Mouse (Mus musculus): ENCODE results near the gene Rbfox3. TPM values are rescaled to one million over a fixed set of nuclear protein-coding genes. Genes with fewer than 3 reads are reported as not detected.

The Rbfox3 gene
- polyA plus RNA-seq, 1 experiment: not detected

GRCm38 (mm10) chr11:118879466-118880150 lies 31.8 kb downstream of the Rbfox3 start:
- Histone ChIP-seq H3K79me2 (ENCODE audit: control insufficient read depth, insufficient read depth) (no peaks in the 10 kb centered on the region), H3K36me3 (ENCODE audit: control insufficient read depth, insufficient read depth) (no peaks in the 10 kb centered on the region), H3K27me3 (ENCODE audit: control insufficient read depth, insufficient read depth, insufficient read length) (peaks cover 68% of the 10 kb centered on the region), H3K4me2 (ENCODE audit: low read depth) (no peak overlapping the region), H3K4me3 (no peak overlapping the region), H3ac (ENCODE audit: control insufficient read depth, insufficient read length) (no peak overlapping the region)
- TF ChIP-seq TCF3 (IDR thresholded peaks at IDR 0.05; ENCODE audit: insufficient read length, low read depth): no peak
- TF ChIP-seq REST (IDR thresholded peaks at IDR 0.05; ENCODE audit: insufficient read depth, insufficient read length): no peak

GRCm38 (mm10) chr11:118878605-118879245 lies 32.7 kb downstream of the Rbfox3 start:
- H3K4me2 ChIP-seq (ENCODE audit: low read depth): no peak overlapping the region

GRCm38 (mm10) chr11:118875243-118875897 lies 36.0 kb downstream of the Rbfox3 start:
- no peaks in the 10 kb centered on the region for H3K36me3 ChIP-seq (ENCODE audit: control insufficient read depth, insufficient read depth)
- no peaks in the 10 kb centered on the region for H3K79me2 ChIP-seq (ENCODE audit: control insufficient read depth, insufficient read depth)
- H3ac ChIP-seq (ENCODE audit: control insufficient read depth, insufficient read length): no peak overlapping the region
- no peak overlapping the region for H3K4me3 ChIP-seq
- TF ChIP-seq E2F4 (IDR thresholded peaks at IDR 0.05; ENCODE audit: insufficient read depth) (no peak), POLR2A (IDR thresholded peaks at IDR 0.05; ENCODE audit: insufficient read length, low read depth) (no peak), USF1 (IDR thresholded peaks at IDR 0.05; ENCODE audit: low read depth) (no peak), CEBPB (IDR thresholded peaks at IDR 0.05; ENCODE audit: insufficient read depth, poor library complexity, severe bottlenecking) (no peak)
- peaks cover 56% of the 10 kb centered on the region for H3K27me3 ChIP-seq (ENCODE audit: control insufficient read depth, insufficient read depth, insufficient read length)
- no peak overlapping the region for H3K4me2 ChIP-seq (ENCODE audit: low read depth)

More at GRCm38 (mm10) chr11:118878605-118879245, 32.7 kb downstream of the Rbfox3 start:
- Histone ChIP-seq H3K4me3 (no peak overlapping the region), H3ac (ENCODE audit: control insufficient read depth, insufficient read length) (no peak overlapping the region), H3K36me3 (ENCODE audit: control insufficient read depth, insufficient read depth) (no peaks in the 10 kb centered on the region), H3K27me3 (ENCODE audit: control insufficient read depth, insufficient read depth, insufficient read length) (peaks cover 68% of the 10 kb centered on the region), H3K79me2 (ENCODE audit: control insufficient read depth, insufficient read depth) (no peaks in the 10 kb centered on the region)
- TF ChIP-seq TCF12 (IDR thresholded peaks at IDR 0.05; ENCODE audit: insufficient read depth, poor library complexity, severe bottlenecking) (no peak), POLR2A (IDR thresholded peaks at IDR 0.05; ENCODE audit: insufficient read length, low read depth) (no peak), CEBPB (IDR thresholded peaks at IDR 0.05; ENCODE audit: insufficient read depth, poor library complexity, severe bottlenecking) (no peak), MAX (IDR thresholded peaks at IDR 0.05; ENCODE audit: low read depth) (no peak), MYOD1 (IDR thresholded peaks at IDR 0.05; ENCODE audit: control insufficient read depth in 1 of 3, insufficient read length in 2 of 3, low read depth in 2 of 3) (no peak), E2F4 (IDR thresholded peaks at IDR 0.05; ENCODE audit: insufficient read depth) (no peak), POLR2AphosphoS2 (IDR thresholded peaks at IDR 0.05; ENCODE audit: insufficient read length, low read depth) (no peak), TCF3 (IDR thresholded peaks at IDR 0.05; ENCODE audit: insufficient read length, low read depth) (no peak), REST (IDR thresholded peaks at IDR 0.05; ENCODE audit: insufficient read depth, insufficient read length) (no peak), USF1 (IDR thresholded peaks at IDR 0.05; ENCODE audit: low read depth) (no peak), MYOG (IDR thresholded peaks at IDR 0.05; ENCODE audit: control insufficient read depth in 1 of 3, insufficient read depth in 1 of 3, insufficient read length in 2 of 3, low read depth in 2 of 3) (no peak)

- Histone ChIP-seq H3K79me2 (ENCODE audit: control insufficient read depth, insufficient read depth) (no peaks in the 10 kb centered on the region), H3K27me3 (ENCODE audit: control insufficient read depth, insufficient read depth, insufficient read length) (peaks cover 56% of the 10 kb centered on the region), H3K4me2 (ENCODE audit: low read depth) (no peak overlapping the region), H3K36me3 (ENCODE audit: control insufficient read depth, insufficient read depth) (no peaks in the 10 kb centered on the region), H3K4me3 (no peak overlapping the region), H3ac (ENCODE audit: control insufficient read depth, insufficient read length) (no peak overlapping the region)
- TF ChIP-seq TCF12 (IDR thresholded peaks at IDR 0.05; ENCODE audit: insufficient read depth, poor library complexity, severe bottlenecking) (no peak), MYOG (IDR thresholded peaks at IDR 0.05; ENCODE audit: control insufficient read depth in 1 of 3, insufficient read depth in 1 of 3, insufficient read length in 2 of 3, low read depth in 2 of 3) (no peak), CEBPB (IDR thresholded peaks at IDR 0.05; ENCODE audit: insufficient read depth, poor library complexity, severe bottlenecking) (no peak), USF1 (IDR thresholded peaks at IDR 0.05; ENCODE audit: low read depth) (no peak), MYOD1 (IDR thresholded peaks at IDR 0.05; ENCODE audit: control insufficient read depth in 1 of 3, insufficient read length in 2 of 3, low read depth in 2 of 3) (no peak), TCF3 (IDR thresholded peaks at IDR 0.05; ENCODE audit: insufficient read length, low read depth) (no peak), E2F4 (IDR thresholded peaks at IDR 0.05; ENCODE audit: insufficient read depth) (no peak), MAX (IDR thresholded peaks at IDR 0.05; ENCODE audit: low read depth) (no peak), POLR2A (IDR thresholded peaks at IDR 0.05; ENCODE audit: insufficient read length, low read depth) (no peak), POLR2AphosphoS2 (IDR thresholded peaks at IDR 0.05; ENCODE audit: insufficient read length, low read depth) (no peak), SRF (IDR thresholded peaks at IDR 0.05; ENCODE audit: control insufficient read depth, insufficient read length, low read depth) (no peak), REST (IDR thresholded peaks at IDR 0.05; ENCODE audit: insufficient read depth, insufficient read length) (no peak)
Observed at GRCm38 (mm10) chr11:118874487-118875095, 36.8 kb downstream of the Rbfox3 start.

Data from myocyte (in vitro differentiated cells).